Mouse (Mus musculus) bone marrow, adult 2 months (tissue): ENCODE data around the gene Ankrd50.

Experiments used
- CTCF ChIP-seq: fragments of 200-500 bp; IDR thresholded peaks from 2 replicates; pipeline ENCODE4 v1.5.1; 2011; ENCODE audit warnings: low read length, control low read depth; ENCODE audit not compliant: control insufficient read depth, insufficient read depth
- POLR2A ChIP-seq: fragments of 200-500 bp; IDR thresholded peaks from 2 replicates; pipeline ENCODE4 v1.6.1; 2011; ENCODE audit warnings: low read depth, mild to moderate bottlenecking, control low read depth, low read length, borderline replicate concordance; ENCODE audit not compliant: control insufficient read depth

DNA sequence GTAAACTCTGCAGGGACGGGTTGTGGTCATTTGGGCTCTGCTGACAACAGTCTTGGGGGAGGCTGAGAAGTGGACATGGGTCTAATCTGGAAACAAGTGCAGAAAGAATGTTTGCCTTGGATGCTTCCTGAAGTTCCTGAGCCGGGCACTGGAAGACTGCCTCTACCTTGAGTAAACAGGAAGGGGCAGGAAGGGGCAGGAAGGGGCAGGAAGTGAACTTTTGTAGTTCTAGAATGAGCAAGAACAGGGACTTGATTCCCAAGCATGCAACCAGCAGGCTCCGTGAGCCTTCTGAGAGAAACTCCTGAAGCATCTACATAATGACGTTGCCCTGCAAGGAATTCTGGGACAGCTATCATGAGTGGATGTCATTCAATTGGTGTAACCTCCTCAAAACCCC is 60.7 kb downstream of the Ankrd50 start:
- TF ChIP-seq CTCF (no peak), POLR2A (no peak)
